Mouse (Mus musculus): ENCODE measurements around the gene Abhd2. TPM values are rescaled to one million over a fixed set of nuclear protein-coding genes. Genes with fewer than 3 reads are reported as not detected.

The Abhd2 gene
- polyA plus RNA-seq, 1 experiment from 2014 or later, result 13.9 TPM

- H3K27ac ChIP-seq, result peak overlapping the region; percentile 94
- 29% methylated on average over 8 of the region's 8 CpGs for WGBS
- peak overlapping the region; percentile 35 for H3K4me2 ChIP-seq
- H3K36me3 ChIP-seq, result no peaks in the 10 kb centered on the region
- H3K4me3 ChIP-seq, result no peak overlapping the region
- H3K4me1 ChIP-seq, result peaks cover 87% of the 10 kb centered on the region
- no peaks in the 10 kb centered on the region for H3K27me3 ChIP-seq
- peak overlapping the region; percentile 47; the same call in 1 of the 2 replicates for H3K9ac ChIP-seq
- no peak for ATAC-seq (ENCODE audit: insufficient number of reproducible peaks, insufficient read depth, low FRiP score, low TSS enrichment, low read depth)
- no peaks in the 10 kb centered on the region for H3K9me3 ChIP-seq
Measured at GRCm38 (mm10) chr7:79312246-79312645, 39.2 kb downstream of the Abhd2 start.

GRCm38 (mm10) chr7:79313519-79314059 lies 40.6 kb downstream of the Abhd2 start:
- Histone ChIP-seq H3K27me3 (no peaks in the 10 kb centered on the region), H3K9ac (0 out of 2 replicates have a peak overlapping the region, but pooled peaks have one; percentile 16), H3K4me3 (no peak overlapping the region), H3K36me3 (no peaks in the 10 kb centered on the region), H3K9me3 (no peaks in the 10 kb centered on the region), H3K4me1 (peaks cover 95% of the 10 kb centered on the region), H3K4me2 (no peak overlapping the region; the same call in 1 of the 2 replicates), H3K27ac (peak overlapping the region; percentile 94)
- 0 out of 2 replicates have a peak, but pooled peaks have one; percentile 43 for ATAC-seq (ENCODE audit: insufficient number of reproducible peaks, insufficient read depth, low FRiP score, low TSS enrichment, low read depth)
- WGBS, result 43% methylated on average over 12 of the region's 12 CpGs

- Histone ChIP-seq H3K4me3 (no peak overlapping the region), H3K36me3 (no peaks in the 10 kb centered on the region), H3K9ac (no peak overlapping the region), H3K4me1 (peaks cover 87% of the 10 kb centered on the region), H3K4me2 (0 out of 2 replicates have a peak overlapping the region, but pooled peaks have one; percentile 0), H3K27me3 (no peaks in the 10 kb centered on the region), H3K9me3 (no peaks in the 10 kb centered on the region), H3K27ac (peak overlapping the region; percentile 94)
- 37% methylated on average over 5 of the region's 5 CpGs for WGBS
- no peak for ATAC-seq (ENCODE audit: insufficient number of reproducible peaks, insufficient read depth, low FRiP score, low TSS enrichment, low read depth)
Measured at GRCm38 (mm10) chr7:79314517-79314916, 41.5 kb downstream of the Abhd2 start.

GRCm38 (mm10) chr7:79315149-79315548 lies 42.1 kb downstream of the Abhd2 start:
- no peaks in the 10 kb centered on the region for H3K27me3 ChIP-seq
- no peak overlapping the region for H3K9ac ChIP-seq
- no peaks in the 10 kb centered on the region for H3K36me3 ChIP-seq
- peaks cover 80% of the 10 kb centered on the region for H3K4me1 ChIP-seq
- peak overlapping the region; percentile 94 for H3K27ac ChIP-seq
- H3K9me3 ChIP-seq, result no peaks in the 10 kb centered on the region
- no peak for ATAC-seq (ENCODE audit: insufficient number of reproducible peaks, insufficient read depth, low FRiP score, low TSS enrichment, low read depth)
- no peak overlapping the region for H3K4me3 ChIP-seq
- H3K4me2 ChIP-seq, result no peak overlapping the region
- WGBS, result 42% methylated on average over 8 of the region's 8 CpGs

GRCm38 (mm10) chr7:79316069-79316695 lies 43.2 kb downstream of the Abhd2 start:
- ATAC-seq (ENCODE audit: insufficient number of reproducible peaks, insufficient read depth, low FRiP score, low TSS enrichment, low read depth), result no peak
- peak overlapping the region; percentile 94 for H3K27ac ChIP-seq
- H3K27me3 ChIP-seq, result no peaks in the 10 kb centered on the region
- WGBS, result 29% methylated on average over 10 of the region's 10 CpGs
- H3K4me3 ChIP-seq, result no peak overlapping the region
- peak overlapping the region; percentile 3; the same call in 1 of the 2 replicates for H3K4me2 ChIP-seq
- no peaks in the 10 kb centered on the region for H3K9me3 ChIP-seq
- no peaks in the 10 kb centered on the region for H3K36me3 ChIP-seq
- no peak overlapping the region for H3K9ac ChIP-seq
- peaks cover 73% of the 10 kb centered on the region for H3K4me1 ChIP-seq

GRCm38 (mm10) chr7:79317576-79317975 lies 44.6 kb downstream of the Abhd2 start:
- H3K27ac ChIP-seq, result peak overlapping the region; percentile 88
- H3K4me1 ChIP-seq, result peaks cover 61% of the 10 kb centered on the region
- no peaks in the 10 kb centered on the region for H3K27me3 ChIP-seq
- 57% methylated on average over 7 of the region's 7 CpGs for WGBS
- no peaks in the 10 kb centered on the region for H3K9me3 ChIP-seq
- H3K4me3 ChIP-seq, result no peak overlapping the region
- ATAC-seq (ENCODE audit: insufficient number of reproducible peaks, insufficient read depth, low FRiP score, low TSS enrichment, low read depth), result no peak
- 0 out of 2 replicates have a peak overlapping the region, but pooled peaks have one; percentile 46 for H3K4me2 ChIP-seq
- H3K9ac ChIP-seq, result no peak overlapping the region
- H3K36me3 ChIP-seq, result no peaks in the 10 kb centered on the region

- H3K9ac ChIP-seq, result 0 out of 2 replicates have a peak overlapping the region, but pooled peaks have one; percentile 44
- peak overlapping the region; percentile 46 for H3K4me2 ChIP-seq
- H3K4me3 ChIP-seq, result no peak overlapping the region
- peak; percentile 68 for ATAC-seq (ENCODE audit: insufficient number of reproducible peaks, insufficient read depth, low FRiP score, low TSS enrichment, low read depth)
- H3K27ac ChIP-seq, result peak overlapping the region; percentile 88
- H3K9me3 ChIP-seq, result no peaks in the 10 kb centered on the region
- H3K27me3 ChIP-seq, result no peaks in the 10 kb centered on the region
- no peaks in the 10 kb centered on the region for H3K36me3 ChIP-seq
- 13% methylated on average over 13 of the region's 13 CpGs for WGBS
- H3K4me1 ChIP-seq, result peaks cover 57% of the 10 kb centered on the region
Measured at GRCm38 (mm10) chr7:79318110-79318801, 45.3 kb downstream of the Abhd2 start.

- Histone ChIP-seq H3K27ac (no peak overlapping the region), H3K27me3 (no peaks in the 10 kb centered on the region), H3K9ac (no peak overlapping the region), H3K36me3 (peaks cover 50% of the 10 kb centered on the region), H3K9me3 (no peaks in the 10 kb centered on the region), H3K4me2 (no peak overlapping the region), H3K4me1 (peaks cover 5% of the 10 kb centered on the region; the same call in 1 of the 2 replicates), H3K4me3 (no peak overlapping the region)
- 85% methylated on average over 8 of the region's 8 CpGs for WGBS
- no peak for ATAC-seq (ENCODE audit: insufficient number of reproducible peaks, insufficient read depth, low FRiP score, low TSS enrichment, low read depth)
Measured at GRCm38 (mm10) chr7:79323855-79324254, 50.9 kb downstream of the Abhd2 start.

GRCm38 (mm10) chr7:79328769-79329168 lies 55.8 kb downstream of the Abhd2 start:
- no peak overlapping the region for H3K9ac ChIP-seq
- no peaks in the 10 kb centered on the region for H3K27me3 ChIP-seq
- WGBS, result 88% methylated on average over 5 of the region's 5 CpGs
- H3K36me3 ChIP-seq, result peaks cover 82% of the 10 kb centered on the region
- H3K27ac ChIP-seq, result no peak overlapping the region
- no peaks in the 10 kb centered on the region for H3K4me1 ChIP-seq
- no peak overlapping the region for H3K4me3 ChIP-seq
- no peak overlapping the region for H3K4me2 ChIP-seq
- no peaks in the 10 kb centered on the region for H3K9me3 ChIP-seq
- ATAC-seq (ENCODE audit: insufficient number of reproducible peaks, insufficient read depth, low FRiP score, low TSS enrichment, low read depth), result no peak

- Histone ChIP-seq H3K4me1 (no peaks in the 10 kb centered on the region), H3K36me3 (peaks cover 63% of the 10 kb centered on the region), H3K4me2 (no peak overlapping the region), H3K4me3 (no peak overlapping the region), H3K27me3 (no peaks in the 10 kb centered on the region), H3K9me3 (no peaks in the 10 kb centered on the region), H3K9ac (no peak overlapping the region), H3K27ac (no peak overlapping the region)
- 80% methylated on average over 10 of the region's 10 CpGs for WGBS
- ATAC-seq (ENCODE audit: insufficient number of reproducible peaks, insufficient read depth, low FRiP score, low TSS enrichment, low read depth), result no peak
Measured at GRCm38 (mm10) chr7:79331197-79331596, 58.2 kb downstream of the Abhd2 start.

- H3K4me1 ChIP-seq, result no peaks in the 10 kb centered on the region
- ATAC-seq (ENCODE audit: insufficient number of reproducible peaks, insufficient read depth, low FRiP score, low TSS enrichment, low read depth), result no peak
- no peak overlapping the region for H3K27ac ChIP-seq
- H3K4me2 ChIP-seq, result no peak overlapping the region
- no peaks in the 10 kb centered on the region for H3K27me3 ChIP-seq
- WGBS, result 72% methylated on average over 3 of the region's 3 CpGs
- no peaks in the 10 kb centered on the region for H3K9me3 ChIP-seq
- peaks cover 51% of the 10 kb centered on the region for H3K36me3 ChIP-seq
- H3K9ac ChIP-seq, result no peak overlapping the region
- H3K4me3 ChIP-seq, result no peak overlapping the region
Measured at GRCm38 (mm10) chr7:79333419-79333818, 60.4 kb downstream of the Abhd2 start.

All from embryonic facial prominence, embryonic 13.5 days (tissue).